Mouse (Mus musculus) T-cell, adult 66 days (primary cell): Measurements from ENCODE around the gene Tepsin. TPM values are rescaled to one million over a fixed set of nuclear protein-coding genes. Genes with fewer than 3 reads are reported as not detected.

ENCODE experiments used
- total RNA-seq, 2 experiments: library from RNA; stranded (reverse); gene quantifications; 3 replicates in 1 of 2; 4 replicates in 1 of 2; pipeline ENCODE4 v1.2.4; 2023

The Tepsin gene
- 10 to 100 TPM; 19.3 to 23.9 TPM for total RNA-seq

GRCm38 (mm10) chr11:120098588-120099511, at the start of gene Tepsin, which contains the start of gene Ndufaf8:
TSS of gene Tepsin (minus strand) at chr11:120098731.
TSS of gene Ndufaf8 (plus strand) at chr11:120098928.

GRCm38 (mm10) chr11:120086702-120087152, 11.8 kb downstream of the Tepsin start, which contains the start of gene Cep131:
TSS of gene Cep131 (minus strand) at chr11:120086827.

GRCm38 (mm10) chr11:120046553-120047191, 51.9 kb downstream of the Tepsin start, which contains the start of gene Aatk:
TSS of gene Aatk (minus strand) at chr11:120047167.

Other genes with a start within 250 kb of the Tepsin start
- 10 to 100 TPM; 40.7 to 41.8 TPM for gene Chmp6, start 185.3 kb downstream of the Tepsin start, total RNA-seq
- gene Baiap2, start 156.0 kb downstream of the Tepsin start, total RNA-seq = 10 to 100 TPM; 23.4 to 26.0 TPM
- under 1 TPM in 1 of 2 experiments, not detected in 1; 0.41 TPM for gene Aatk, start 51.6 kb downstream of the Tepsin start, total RNA-seq
- gene Cep131, start 11.9 kb downstream of the Tepsin start, total RNA-seq = 10 to 100 TPM; 10.0 to 12.7 TPM
- gene Ndufaf8, start 197 bp upstream of the Tepsin start, total RNA-seq = 10 to 100 TPM; 31.5 to 33.2 TPM
- gene Slc38a10, start 52.6 kb upstream of the Tepsin start, total RNA-seq = 100 to 1,000 TPM; 101 to 107 TPM
- gene Bahcc1, start 134.2 kb upstream of the Tepsin start, total RNA-seq = under 1 TPM; 0.47 to 0.82 TPM
- gene Actg1, start 249.8 kb upstream of the Tepsin start, total RNA-seq = 1,000 to 10,000 TPM; 1,363 to 1,496 TPM